Mouse (Mus musculus) WW6 (cell line): ENCODE measurements around the gene Trim47.
"Not testable (repeated sequence)": the region's sequence is repeated elsewhere in the genome, so short reads cannot be mapped to it uniquely, and the experiment has no call there.

Source experiments
- DNase-seq: peaks from one replicate; pipeline ENCODE4 v3.0.0-alpha.2; 2013; ENCODE audit warnings: low read depth, low spot score

Trim47 gene

GRCm38 (mm10) chr11:116107777-116108285 lies 19.2 kb downstream of the Trim47 start:
- no peak for DNase-seq

GRCm38 (mm10) chr11:116106963-116107776 lies 19.8 kb downstream of the Trim47 start:
- no peak for DNase-seq

GRCm38 (mm10) chr11:116106154-116106962 lies 20.7 kb downstream of the Trim47 start:
- DNase-seq: no peak

GRCm38 (mm10) chr11:116105065-116105464 lies 21.9 kb downstream of the Trim47 start:
- no peak for DNase-seq

GRCm38 (mm10) chr11:116104006-116104646 lies 22.9 kb downstream of the Trim47 start:
- DNase-seq: no peak

GRCm38 (mm10) chr11:116103572-116103971 lies 23.4 kb downstream of the Trim47 start:
- DNase-seq: no peak

GRCm38 (mm10) chr11:116102472-116102871 lies 24.5 kb downstream of the Trim47 start:
- no peak for DNase-seq

GRCm38 (mm10) chr11:116101931-116102381 lies 25.1 kb downstream of the Trim47 start:
- DNase-seq: no peak

GRCm38 (mm10) chr11:116100839-116101238 lies 26.2 kb downstream of the Trim47 start:
- DNase-seq: no peak

- no peak for DNase-seq
Measured at GRCm38 (mm10) chr11:116100385-116100784, 26.6 kb downstream of the Trim47 start.

GRCm38 (mm10) chr11:116099462-116099861 lies 27.5 kb downstream of the Trim47 start:
- DNase-seq: no peak

- DNase-seq: no peak
Measured at GRCm38 (mm10) chr11:116098711-116099460, 28.1 kb downstream of the Trim47 start.

GRCm38 (mm10) chr11:116096213-116097108 lies 30.5 kb downstream of the Trim47 start:
- DNase-seq: peak; percentile 88

GRCm38 (mm10) chr11:116095573-116095972 lies 31.4 kb downstream of the Trim47 start:
- DNase-seq: no peak

- DNase-seq: no peak
Measured at GRCm38 (mm10) chr11:116093771-116094565, 33.0 kb downstream of the Trim47 start.

- not testable (repeated sequence) for DNase-seq
Measured at GRCm38 (mm10) chr11:116092959-116093358, 34.1 kb downstream of the Trim47 start.

- DNase-seq: no peak
Measured at GRCm38 (mm10) chr11:116091591-116091990, 35.4 kb downstream of the Trim47 start.

GRCm38 (mm10) chr11:116089545-116089944 lies 37.5 kb downstream of the Trim47 start:
- no peak for DNase-seq

GRCm38 (mm10) chr11:116088741-116089394 lies 38.1 kb downstream of the Trim47 start:
- no peak for DNase-seq
